Mouse (Mus musculus) heart, adult 8-10 months (tissue): ENCODE data around the gene Nyap2. TPM values are rescaled to one million over a fixed set of nuclear protein-coding genes. Genes with fewer than 3 reads are reported as not detected.
"Not testable (repeated sequence)": the region's sequence is repeated elsewhere in the genome, so short reads cannot be mapped to it uniquely, and the experiment has no call there.

Source experiments
- DNase-seq: peaks from one replicate; pipeline ENCODE4 v3.0.0; 2022; ENCODE audit warnings: low spot score
- total RNA-seq, 4 experiments: library from RNA; stranded (reverse); gene quantifications; 2 replicates each; pipeline ENCODE4 v1.2.4; 2022

Gene Nyap2
- total RNA-seq, 4 experiments from 2014 or later = not detected

DNA sequence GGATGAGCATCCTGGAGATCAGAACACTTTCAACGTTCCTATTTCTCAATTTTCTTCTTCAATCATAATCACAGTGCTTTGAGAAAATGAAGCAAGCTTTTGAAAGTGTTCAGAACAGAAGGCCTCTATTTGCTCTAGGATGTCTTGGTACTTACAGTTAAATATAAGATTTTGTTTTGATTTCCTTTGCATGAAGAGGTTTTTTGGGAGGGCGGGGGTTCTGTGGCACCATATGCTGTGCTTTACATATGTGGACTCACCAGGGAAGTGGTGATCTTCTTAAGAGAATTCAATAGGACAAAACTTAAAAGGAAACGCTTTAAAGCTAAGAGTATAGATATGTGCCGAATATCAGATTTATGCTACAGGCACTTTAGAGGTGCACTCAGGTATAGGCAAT is 103.0 kb downstream of the Nyap2 start:
- no peak for DNase-seq

DNA sequence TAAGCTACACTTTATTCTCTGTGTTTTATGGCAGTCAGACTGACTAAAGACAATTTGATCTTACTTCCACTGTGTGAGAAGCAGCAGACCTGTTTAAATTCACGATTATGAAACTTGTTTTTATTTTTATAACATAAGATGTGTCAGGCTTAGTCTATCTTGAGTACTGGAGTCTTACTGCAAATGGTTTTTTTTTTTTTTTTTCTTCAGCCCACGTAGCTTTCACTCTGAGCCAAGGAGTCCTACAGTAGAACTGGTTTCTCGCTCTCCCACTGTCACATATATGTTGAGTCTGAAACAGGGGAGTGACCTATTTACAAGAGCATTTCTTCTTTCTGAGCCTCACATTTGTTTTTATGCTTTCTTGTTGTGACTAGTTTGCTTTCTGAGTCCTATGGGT is 103.9 kb downstream of the Nyap2 start:
- no peak for DNase-seq

DNA sequence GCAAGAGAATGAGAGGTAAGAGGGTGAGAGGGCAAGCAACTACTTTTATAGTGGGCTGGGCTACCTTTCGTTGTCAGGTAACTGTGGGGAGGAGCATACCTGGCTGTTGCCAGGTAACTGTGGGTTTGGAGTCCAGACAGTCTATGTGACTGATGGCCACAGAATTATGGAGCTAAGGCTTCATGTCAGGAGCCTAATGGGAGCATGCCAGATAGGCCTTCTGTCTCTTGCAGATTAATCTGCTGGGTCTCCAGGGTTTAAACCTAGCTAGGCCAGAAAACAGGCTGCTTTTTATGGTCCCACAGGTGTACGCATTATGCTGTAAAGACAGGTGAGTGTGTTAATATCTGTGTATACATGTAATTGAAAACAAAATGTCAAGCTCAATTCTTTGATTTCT is 132.8 kb downstream of the Nyap2 start:
- DNase-seq = no peak

DNA sequence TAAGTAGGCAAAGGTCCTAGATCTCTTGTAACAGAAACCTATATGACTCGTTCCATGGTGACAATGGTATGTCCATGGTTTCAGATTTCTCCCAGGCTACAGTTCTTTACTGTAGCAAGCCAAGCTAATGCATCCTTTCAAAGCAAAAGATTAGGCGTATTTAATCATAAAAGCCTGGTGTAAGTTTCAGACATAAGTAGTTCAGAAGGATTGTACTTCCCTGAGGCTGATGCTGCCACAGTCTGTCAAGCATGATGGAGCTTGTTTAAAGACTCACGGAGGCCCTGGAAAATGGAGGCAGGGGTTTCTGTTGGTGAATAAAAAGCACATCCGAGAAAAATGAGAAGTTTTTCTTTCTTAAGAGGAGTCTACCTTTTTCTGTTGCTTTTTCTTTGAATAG is 134.7 kb downstream of the Nyap2 start:
- DNase-seq = no peak

DNA sequence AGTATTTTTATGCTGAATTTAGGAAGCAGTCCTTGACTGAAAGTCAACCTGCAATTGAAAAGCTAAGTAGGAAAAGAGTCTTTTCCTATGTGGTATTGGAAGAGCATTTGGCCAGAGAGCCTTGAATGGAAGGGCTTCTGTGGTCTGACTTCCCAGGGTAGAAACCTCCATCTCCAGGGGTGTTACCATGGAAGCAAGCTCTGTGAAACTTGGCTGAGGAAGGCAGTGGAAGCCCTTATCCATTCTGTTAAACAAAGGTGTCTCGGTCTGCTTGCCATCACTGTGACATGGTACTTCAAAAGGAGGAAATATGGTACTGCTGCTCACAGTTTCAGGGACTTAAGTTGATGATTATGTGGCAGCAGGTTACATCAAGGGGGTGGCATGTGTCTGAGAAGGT is 143.0 kb downstream of the Nyap2 start:
- no peak for DNase-seq

DNA sequence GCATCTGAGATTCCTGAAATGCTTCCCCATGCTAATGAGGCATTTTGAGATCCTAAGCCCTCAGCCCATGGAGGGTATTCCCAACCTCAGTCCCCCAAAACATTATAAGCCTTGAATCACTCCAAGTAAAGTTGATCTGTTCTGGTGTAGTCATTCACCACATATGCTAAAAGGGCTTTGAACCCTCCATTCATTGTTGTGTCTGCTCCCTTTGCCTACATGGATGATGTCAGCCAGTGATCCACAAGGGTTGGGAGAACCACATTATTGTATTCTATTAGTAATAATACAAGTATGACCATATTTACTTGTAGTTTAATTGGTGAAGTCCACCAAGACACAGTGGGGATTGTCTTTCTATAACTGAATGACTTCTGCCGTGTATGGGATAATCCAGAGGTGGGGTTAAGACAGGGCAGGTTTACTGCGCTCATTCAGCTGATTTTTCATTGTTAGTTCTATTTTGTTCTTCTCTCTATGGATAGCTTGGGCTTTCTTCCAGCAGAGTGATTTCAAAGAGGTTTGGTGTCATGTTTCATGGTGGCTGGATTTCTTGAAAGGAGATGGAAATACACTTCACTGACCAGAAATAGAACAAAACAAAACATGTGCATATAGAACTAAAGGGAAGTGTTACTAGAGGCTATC is 155.1 kb downstream of the Nyap2 start:
- DNase-seq = no peak

DNA sequence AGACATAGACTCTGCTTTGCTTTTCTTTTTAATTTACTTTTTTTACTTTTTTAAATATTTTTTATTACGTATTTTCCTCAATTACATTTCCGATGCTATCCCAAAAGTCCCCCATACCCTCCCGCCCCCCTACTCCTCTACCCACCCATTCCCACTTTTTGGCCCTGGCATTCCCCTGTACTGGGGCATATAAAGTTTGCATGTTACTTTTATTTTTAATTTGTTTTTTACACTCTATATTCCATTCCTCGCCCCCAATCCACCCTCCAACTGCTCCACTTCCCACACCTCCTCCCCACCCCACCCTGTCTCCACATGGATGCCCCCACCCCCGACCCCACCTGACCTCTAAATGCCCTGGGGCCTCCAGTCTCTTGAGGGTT is 155.6 kb downstream of the Nyap2 start:
- DNase-seq = not testable (repeated sequence)

DNA sequence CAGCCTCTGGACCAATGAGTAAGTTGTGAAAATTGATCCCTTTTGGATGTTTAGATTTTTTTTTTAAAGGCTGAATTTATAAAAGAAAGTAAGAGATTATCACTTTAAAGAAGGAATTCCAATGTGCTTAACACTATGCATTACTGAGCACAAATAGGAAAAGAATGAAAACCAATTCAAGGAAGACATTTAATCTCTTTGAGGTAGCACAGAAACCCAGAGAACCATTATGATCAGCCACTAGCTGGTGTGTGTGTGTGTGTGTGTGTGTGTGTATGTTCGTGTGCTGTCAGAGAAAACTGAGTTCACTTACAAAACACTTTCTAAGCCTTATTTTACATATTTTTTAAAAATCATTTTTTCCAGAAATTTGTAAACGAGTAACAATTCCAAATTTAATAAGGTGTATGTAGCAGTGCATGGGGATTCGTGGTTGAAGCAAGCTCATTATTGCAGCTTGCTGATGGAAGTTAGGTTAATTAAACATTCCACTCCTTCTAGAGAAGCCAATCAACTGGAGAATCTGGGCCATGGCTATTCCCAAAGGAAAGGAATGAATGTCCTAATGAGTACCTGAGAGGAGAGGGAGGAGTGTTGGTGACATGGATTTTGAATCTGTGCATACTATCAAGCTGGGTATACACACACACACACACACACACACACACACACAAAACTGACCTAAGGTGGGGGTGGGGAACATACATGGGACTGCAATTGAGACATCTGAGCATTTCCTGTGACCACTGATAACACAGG is 171.9 kb downstream of the Nyap2 start:
- no peak for DNase-seq

DNA sequence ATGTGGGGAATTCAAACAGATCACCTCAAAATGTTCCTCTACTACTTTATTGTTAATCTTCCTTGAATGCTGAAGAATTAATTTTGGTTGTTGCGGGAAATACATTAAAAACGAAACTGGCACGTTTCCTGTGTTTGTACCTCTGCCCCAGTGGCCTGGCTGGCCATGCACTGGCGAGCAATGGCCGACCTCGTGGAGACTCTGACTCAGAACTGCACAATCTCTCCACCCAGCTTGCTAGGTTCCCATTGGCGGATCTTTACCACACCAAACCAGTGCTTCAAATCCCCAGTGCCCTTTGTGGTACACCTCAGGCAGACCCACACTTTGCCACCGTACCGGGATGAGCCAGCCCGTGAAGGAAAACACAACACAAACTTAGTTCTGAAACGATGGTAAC is 173.3 kb downstream of the Nyap2 start:
- DNase-seq = no peak

DNA sequence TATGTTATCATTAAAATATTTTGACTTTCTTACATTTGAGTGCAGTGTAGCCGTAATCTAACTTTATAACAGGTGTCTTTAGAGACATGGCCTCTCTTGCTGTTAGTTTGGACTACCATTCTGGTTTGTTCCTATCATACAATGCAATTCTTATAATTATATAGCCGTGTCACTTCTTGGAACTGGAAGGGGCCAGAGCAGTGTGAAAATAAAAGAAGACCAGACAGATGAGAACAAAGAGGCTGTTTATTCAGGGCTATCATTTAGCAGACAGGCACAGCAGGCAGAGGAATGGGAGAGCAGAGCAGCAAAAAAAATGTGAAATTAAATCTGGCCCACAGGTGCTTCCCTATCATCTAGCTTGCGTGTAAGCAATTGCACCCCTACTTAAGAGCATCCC is 189.7 kb downstream of the Nyap2 start:
- DNase-seq = no peak

DNA sequence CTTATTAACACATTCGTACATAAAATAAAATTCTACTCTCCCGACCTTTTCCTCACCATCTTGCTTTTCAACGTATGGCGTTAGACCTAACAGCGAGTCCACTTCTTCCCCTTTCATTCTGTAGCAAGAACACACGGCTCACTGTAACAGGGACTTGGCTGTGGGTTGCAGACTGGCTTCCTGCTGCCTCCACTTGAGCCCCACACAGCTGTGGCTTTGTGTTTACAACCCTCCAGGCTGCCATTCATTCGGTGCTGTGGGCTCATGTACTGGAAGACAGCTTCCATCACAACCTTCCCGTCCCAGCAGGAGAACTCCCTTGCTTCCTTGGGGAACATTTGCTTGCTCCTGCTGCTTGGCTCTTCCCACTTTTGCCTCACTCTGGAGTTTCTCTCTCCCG is 204.2 kb downstream of the Nyap2 start:
- no peak for DNase-seq

DNA sequence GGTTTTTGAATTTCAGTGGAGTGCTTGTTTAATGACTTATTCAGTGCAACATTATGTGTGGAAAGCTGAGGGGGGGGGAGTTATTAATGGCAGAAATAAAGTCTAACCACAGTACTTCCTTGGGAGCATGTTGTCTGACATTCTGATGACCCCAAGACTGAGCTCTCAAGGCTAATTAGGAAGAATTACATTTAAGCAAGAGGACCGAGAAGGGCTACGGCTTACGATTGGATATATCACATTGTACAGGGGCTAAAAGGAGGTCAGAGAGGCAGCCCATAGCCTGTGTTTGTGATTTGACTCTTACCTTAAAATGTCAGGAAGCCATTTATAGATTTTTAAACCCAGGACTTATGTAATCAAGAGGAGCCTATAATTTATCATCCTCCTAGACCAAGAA is 208.9 kb downstream of the Nyap2 start:
- DNase-seq = no peak

DNA sequence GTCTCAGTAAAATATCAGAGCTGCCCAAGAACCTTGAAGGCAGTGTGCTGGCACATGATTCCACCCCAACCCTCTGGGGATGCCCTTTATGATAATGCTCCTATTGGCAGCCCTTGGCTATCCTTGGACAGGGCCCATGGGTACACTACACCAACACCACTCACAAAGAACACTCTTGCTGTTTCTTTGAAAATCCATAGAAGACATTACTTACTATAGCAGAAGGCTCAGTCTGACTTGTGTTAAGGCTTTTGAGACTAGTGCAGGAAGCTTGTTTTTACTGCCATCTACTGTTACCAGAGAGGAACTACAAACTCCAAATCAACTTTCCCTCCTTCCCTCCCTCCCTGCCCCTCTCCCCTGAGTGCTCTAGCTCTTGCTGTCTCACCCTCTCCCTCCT is 210.3 kb downstream of the Nyap2 start:
- no peak for DNase-seq

DNA sequence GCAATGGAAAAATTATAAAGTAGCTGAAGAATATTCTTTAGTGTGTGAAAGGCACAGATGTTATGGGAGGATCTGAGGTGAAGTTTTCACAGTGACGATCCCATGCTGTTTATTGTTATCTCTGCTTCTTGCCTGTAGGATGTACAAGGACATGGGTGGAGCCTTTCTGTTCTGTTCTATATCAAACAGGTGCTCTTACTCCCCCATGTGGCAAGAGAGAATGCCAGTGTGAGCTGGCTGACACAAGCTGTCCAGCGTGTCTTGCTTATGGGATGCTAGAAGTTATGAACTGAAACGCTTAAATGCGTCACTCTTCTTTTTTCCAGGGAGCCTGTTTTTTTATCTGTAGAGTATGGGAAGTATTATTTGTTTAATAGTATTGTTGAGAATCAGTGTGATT is 224.0 kb downstream of the Nyap2 start:
- DNase-seq = no peak

DNA sequence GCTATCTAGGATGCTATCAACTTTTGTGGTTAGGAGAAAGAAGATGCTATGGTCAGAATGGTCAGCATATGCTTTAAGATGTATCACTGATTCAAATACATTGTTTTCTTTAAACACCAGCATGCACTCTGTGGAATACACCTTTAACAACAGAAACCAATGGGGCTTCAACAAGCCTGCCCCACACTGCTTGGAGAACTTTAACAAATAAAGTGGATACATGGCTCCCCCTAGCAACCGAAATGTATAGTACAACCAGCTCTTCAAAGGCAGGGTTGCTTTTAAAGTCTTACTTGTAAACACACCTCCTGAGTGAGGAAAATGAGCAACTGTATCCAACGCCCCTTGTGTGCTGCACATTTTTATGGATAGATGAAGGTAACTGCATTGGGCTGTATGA is 224.9 kb downstream of the Nyap2 start:
- no peak for DNase-seq

DNA sequence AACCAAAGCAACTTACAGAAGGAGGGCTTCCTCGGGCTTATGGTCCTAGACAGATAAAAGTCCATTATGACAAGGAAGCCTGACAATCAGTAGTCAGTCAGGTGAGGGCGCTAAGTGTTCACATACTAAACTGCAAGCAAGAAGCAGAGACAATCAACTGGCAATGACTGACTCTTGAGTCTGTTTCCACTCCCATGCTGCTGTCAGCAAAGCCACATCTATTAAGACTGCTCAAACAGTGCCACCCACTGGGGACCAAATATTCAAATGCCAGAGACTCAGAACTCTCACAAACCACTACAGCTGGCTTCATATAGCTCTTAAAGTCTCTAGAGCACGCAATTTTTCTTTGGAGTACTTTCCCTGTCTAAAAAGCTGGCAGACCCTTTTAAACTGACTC is 226.6 kb downstream of the Nyap2 start:
- DNase-seq = no peak

DNA sequence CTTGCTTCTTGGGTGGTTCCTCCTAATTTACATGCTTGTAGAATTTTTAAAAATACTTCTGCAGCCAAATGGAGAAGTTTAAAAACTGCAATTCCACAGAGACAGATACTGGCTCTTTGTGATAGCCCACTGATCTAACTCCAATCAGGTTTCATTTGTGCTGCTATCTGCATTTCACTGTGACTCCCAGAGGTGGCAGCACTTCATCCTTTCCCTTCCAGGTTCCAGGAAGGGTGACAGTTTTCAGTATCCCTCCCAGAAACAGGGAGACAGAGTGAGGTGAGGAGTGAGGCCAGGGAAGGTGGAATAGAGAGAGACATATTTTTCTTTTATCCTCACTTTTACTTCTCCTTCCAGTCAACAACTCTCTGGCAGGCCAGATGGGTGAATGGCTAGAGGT is 230.7 kb downstream of the Nyap2 start:
- DNase-seq = no peak

DNA sequence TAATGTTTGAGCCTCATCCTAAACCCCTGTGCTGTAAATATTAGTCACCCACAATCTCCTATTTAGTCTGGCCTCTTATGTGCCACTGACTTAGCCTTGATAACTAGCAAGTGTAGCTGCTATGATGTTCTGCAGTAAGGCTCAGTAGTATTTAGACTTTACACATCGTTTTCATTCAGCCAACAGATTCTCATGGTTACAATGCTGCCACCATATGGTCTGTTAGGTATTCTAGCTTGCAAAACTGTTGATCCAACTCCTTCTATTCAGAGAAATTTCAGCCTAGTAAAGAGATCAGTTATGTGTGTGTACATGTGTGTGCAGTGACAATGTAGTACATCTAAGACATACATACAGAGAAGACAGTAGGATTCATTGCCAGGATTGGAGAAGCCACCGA is 231.2 kb downstream of the Nyap2 start:
- no peak for DNase-seq

DNA sequence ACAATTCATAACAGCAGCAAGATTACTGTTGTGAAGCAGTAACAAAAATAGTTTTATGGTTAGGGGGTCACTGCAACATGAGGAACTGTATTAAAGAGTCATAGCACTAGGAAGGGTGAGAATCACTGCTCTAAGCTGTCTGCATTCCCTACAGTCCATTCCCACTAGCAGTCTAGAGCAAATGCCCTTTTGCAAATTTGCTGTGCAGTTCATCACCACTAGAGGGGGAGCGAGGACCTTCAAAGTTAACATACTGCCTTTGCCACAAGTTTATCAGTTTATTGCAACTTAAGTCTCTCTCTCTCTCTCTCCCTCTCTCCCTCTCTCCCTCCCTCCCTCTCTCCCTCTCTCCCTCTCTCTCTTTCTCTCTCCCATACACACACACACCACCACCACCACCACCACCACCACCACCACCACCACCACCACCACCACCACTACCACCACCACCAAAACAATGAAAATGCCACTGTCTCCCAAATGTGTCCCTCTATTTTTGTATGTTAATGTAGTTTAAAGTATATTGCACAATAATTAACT is 233.4 kb downstream of the Nyap2 start:
- peak; percentile 11 for DNase-seq

DNA sequence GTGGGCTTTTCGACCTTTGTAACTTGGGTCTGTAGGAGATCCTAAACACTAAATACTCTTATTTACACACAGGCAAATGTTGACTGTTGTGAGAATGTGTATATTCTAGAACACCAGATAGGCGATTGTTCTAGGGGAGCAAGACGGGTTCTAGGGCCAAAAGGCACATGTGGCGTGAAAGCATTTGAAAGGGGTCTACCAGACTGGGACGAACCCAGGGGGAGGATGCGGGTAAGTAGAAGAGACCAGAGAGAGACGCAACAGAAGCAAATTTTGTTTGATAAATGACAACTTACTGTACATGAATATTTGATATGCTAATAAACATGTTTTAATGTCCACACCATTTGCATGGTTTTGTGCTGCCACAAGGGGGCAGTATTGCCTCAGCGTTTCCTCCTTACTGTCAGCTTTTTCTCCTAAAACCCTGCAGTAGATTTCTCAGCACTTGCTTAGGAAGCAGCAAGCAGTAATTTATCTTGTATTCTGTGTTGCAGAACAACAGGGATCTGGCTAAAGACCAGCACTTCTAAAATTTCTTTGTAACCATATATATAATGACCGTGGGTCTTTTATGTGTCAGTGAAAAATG is 239.7 kb downstream of the Nyap2 start:
- DNase-seq = peak; percentile 37

DNA sequence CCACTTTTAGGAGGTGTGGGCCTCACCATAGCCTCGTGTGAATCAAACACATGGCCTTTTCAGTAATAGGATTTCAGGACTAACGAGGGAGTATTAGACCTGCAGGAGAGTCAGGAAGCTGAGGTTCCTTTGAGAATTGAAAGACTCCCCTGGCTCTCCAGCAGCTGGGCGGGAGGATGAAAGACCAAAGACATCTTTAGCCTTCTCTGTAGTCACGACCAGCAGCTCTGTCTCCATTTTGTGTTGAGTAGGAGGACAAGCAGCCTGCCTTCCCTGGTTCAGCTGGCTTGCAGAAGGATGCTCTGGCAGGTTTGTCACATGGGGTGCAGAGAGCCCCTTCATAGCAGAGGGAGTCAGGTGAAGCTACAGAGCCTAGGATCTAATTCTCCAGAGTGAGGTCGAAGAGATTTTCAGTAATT is 240.3 kb downstream of the Nyap2 start:
- no peak for DNase-seq

DNA sequence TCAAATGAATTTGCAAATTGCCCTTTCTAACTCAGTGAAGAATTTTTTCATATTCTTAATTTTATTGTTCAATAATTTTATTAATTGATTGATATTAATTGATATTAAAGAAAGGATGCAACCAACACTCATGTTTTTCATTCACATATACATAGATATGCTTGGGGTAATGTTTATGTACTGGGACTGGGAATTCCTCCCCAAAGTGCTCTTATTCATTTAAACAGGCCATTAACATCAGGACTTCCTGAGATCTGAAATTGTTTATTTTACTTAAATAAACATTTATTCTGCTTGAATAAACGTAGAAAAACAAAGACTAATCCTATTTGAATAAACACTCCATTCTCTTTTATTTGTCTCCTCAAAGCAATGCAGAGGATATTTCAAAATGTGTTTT is 311.0 kb downstream of the Nyap2 start:
- DNase-seq = no peak
